In the genomic region with DNA sequence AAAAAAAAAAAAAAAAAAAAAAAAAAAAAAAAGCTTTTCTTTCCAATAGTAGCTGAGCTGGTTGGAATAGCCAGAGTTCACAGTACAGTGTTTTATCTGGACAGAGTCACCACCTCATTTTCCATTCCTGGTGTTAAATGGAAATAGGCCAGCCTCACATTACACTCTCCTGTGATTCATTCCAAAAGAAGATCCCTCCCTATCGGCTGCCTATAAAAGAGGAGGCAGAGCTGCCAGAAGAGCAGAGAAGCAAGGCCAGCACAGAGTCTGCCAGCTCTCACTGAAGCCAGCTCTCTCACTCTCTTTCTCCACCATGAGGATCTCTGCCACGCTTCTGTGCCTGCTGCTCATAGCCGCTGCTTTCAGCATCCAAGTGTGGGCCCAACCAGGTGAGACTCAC, we compare ENCODE assay signal across 10 mouse cellular contexts. TPM values are rescaled to one million over a fixed set of nuclear protein-coding genes. Genes with fewer than 3 reads are reported as not detected.
DNase-seq lines count a peak whose midpoint lies in the region; ATAC-seq and TF ChIP-seq lines count a peak whose summit lies in the region.
"Had no signal": no experiment of that assay in that cellular context is flagged by ENCODE, and none has a peak within 500 bp of the region (broad histone marks: within the 10 kb centered on the region; RNA-seq: fewer than 3 reads in every experiment).

A gene (plus strand): TSS at position 242 of the 400 bp plus-strand sequence.

- DNase-seq in heart, adult 18-20 months, result peak; percentile 46 to 73
- DNase-seq in heart, embryonic 10.5 days (ENCODE audit: low spot score), result no peak
- DNase-seq in MEL (ENCODE audit: low read depth, low spot score), result no peak
- DNase-seq in cerebellum, postnatal 36 days, result peak; percentile 3 to 9
- peak; percentile 27 for DNase-seq in heart, postnatal 4 days
- DNase-seq in thymus, postnatal 4 days, result no peak

- H3K4me1 ChIP-seq in heart, embryonic 10.5 days, result no peaks in the 10 kb centered on the region
- H3K4me1 ChIP-seq in MEL (ENCODE audit: control insufficient read depth in 1 of 2, insufficient read depth in 2 of 2, low read length in 2 of 2), result peaks cover 2 to 6% of the 10 kb centered on the region in 2 experiments; a peak in 3 of 4 replicates
- no peaks in the 10 kb centered on the region for H3K4me1 ChIP-seq in midbrain, embryonic 15.5 days
- H3K4me1 ChIP-seq in hindbrain, embryonic 12.5 days, result no peaks in the 10 kb centered on the region
- H3K4me1 ChIP-seq: forebrain, embryonic 13.5 days; limb, embryonic 12.5 days had no signal

- H3K4me2 ChIP-seq in midbrain, embryonic 15.5 days, result no peak within 1 kb of the TSS
- H3K4me2 ChIP-seq in hindbrain, embryonic 12.5 days (replicated peaks), result no peak within 1 kb of the TSS
- H3K4me2 ChIP-seq: forebrain, embryonic 13.5 days; limb, embryonic 12.5 days had no signal

- no peaks in the 10 kb centered on the region for H3K27me3 ChIP-seq in heart, embryonic 10.5 days (ENCODE audit: insufficient read depth, poor library complexity, severe bottlenecking)
- H3K27me3 ChIP-seq in MEL (ENCODE audit: control insufficient read depth in 1 of 2, insufficient read depth in 2 of 2, low read length in 2 of 2), result no peaks in the 10 kb centered on the region
- no peaks in the 10 kb centered on the region for H3K27me3 ChIP-seq in midbrain, embryonic 15.5 days (replicated peaks)
- H3K27me3 ChIP-seq in hindbrain, embryonic 12.5 days, result no peaks in the 10 kb centered on the region
- H3K27me3 ChIP-seq: forebrain, embryonic 13.5 days; limb, embryonic 12.5 days had no signal

- TF ChIP-seq RAD21 in MEL (IDR thresholded peaks at IDR 0.05; ENCODE audit: low read depth, low read length), result no peak

- no peaks in the 10 kb centered on the region for H3K9me3 ChIP-seq in heart, embryonic 10.5 days
- no peaks in the 10 kb centered on the region for H3K9me3 ChIP-seq in MEL (replicated peaks; ENCODE audit: insufficient read depth, low read length)
- no peaks in the 10 kb centered on the region for H3K9me3 ChIP-seq in midbrain, embryonic 15.5 days
- no peaks in the 10 kb centered on the region for H3K9me3 ChIP-seq in hindbrain, embryonic 12.5 days (replicated peaks)
- H3K9me3 ChIP-seq: forebrain, embryonic 13.5 days; limb, embryonic 12.5 days had no signal

- H3K4me3 ChIP-seq in heart, embryonic 10.5 days, result no peak within 1 kb of the TSS
- no peak within 1 kb of the TSS for H3K4me3 ChIP-seq in MEL (ENCODE audit: control insufficient read depth in 1 of 2, insufficient read depth in 1 of 2, low read depth in 2 of 2, low read length in 2 of 2)
- H3K4me3 ChIP-seq in midbrain, embryonic 15.5 days, result no peak within 1 kb of the TSS
- no peak within 1 kb of the TSS for H3K4me3 ChIP-seq in hindbrain, embryonic 12.5 days
- H3K4me3 ChIP-seq: forebrain, embryonic 13.5 days; limb, embryonic 12.5 days had no signal

- ATAC-seq in midbrain, embryonic 15.5 days (replicated peaks), result no peak
- no peak for ATAC-seq in hindbrain, embryonic 12.5 days (ENCODE audit: low FRiP score)
- ATAC-seq: forebrain, embryonic 13.5 days had no signal

- H3K79me2 ChIP-seq in MEL (ENCODE audit: control insufficient read depth, insufficient read depth, low read length, poor library complexity), result no peaks in the 10 kb centered on the region

- H3K27ac ChIP-seq in heart, embryonic 10.5 days, result no peak within 1 kb of the TSS
- no peak within 1 kb of the TSS for H3K27ac ChIP-seq in MEL (ENCODE audit: control insufficient read depth, low read depth, low read length)
- no peak within 1 kb of the TSS for H3K27ac ChIP-seq in midbrain, embryonic 15.5 days
- no peak within 1 kb of the TSS for H3K27ac ChIP-seq in hindbrain, embryonic 12.5 days
- H3K27ac ChIP-seq: forebrain, embryonic 13.5 days; limb, embryonic 12.5 days had no signal

- no peak for TF ChIP-seq POLR2A in MEL (IDR thresholded peaks at IDR 0.05; ENCODE audit: control insufficient read depth in 1 of 2, insufficient read depth in 1 of 2, low read depth in 1 of 2, low read length in 2 of 2, poor library complexity in 1 of 2)

- no peak within 1 kb of the TSS for H3K9ac ChIP-seq in MEL (ENCODE audit: control insufficient read depth, low read depth, low read length, poor library complexity, severe bottlenecking)
- H3K9ac ChIP-seq in midbrain, embryonic 15.5 days, result no peak within 1 kb of the TSS
- no peak within 1 kb of the TSS for H3K9ac ChIP-seq in hindbrain, embryonic 12.5 days
- H3K9ac ChIP-seq: forebrain, embryonic 13.5 days; limb, embryonic 12.5 days had no signal

- no peak for TF ChIP-seq CTCF in MEL (IDR thresholded peaks at IDR 0.05 in 2 of 3, conservative IDR thresholded peaks at IDR 0.05 in 1 of 3; ENCODE audit: control insufficient read depth in 1 of 3, insufficient read depth in 1 of 3, low read depth in 2 of 3, low read length in 3 of 3, poor library complexity in 1 of 3, severe bottlenecking in 1 of 3)

- H3K36me3 ChIP-seq in heart, embryonic 10.5 days, result no peaks in the 10 kb centered on the region
- peaks cover 0 to 8% of the 10 kb centered on the region in 2 experiments; a peak in 2 of 4 replicates for H3K36me3 ChIP-seq in MEL (ENCODE audit: control insufficient read depth in 1 of 2, insufficient read depth in 2 of 2, low read length in 2 of 2)
- H3K36me3 ChIP-seq in midbrain, embryonic 15.5 days (replicated peaks), result no peaks in the 10 kb centered on the region
- H3K36me3 ChIP-seq in hindbrain, embryonic 12.5 days, result no peaks in the 10 kb centered on the region
- H3K36me3 ChIP-seq: limb, embryonic 12.5 days had no signal

- no peak for TF ChIP-seq EP300 in MEL (IDR thresholded peaks at IDR 0.05; ENCODE audit: low read depth in 1 of 2, low read length in 2 of 2)

- 77% methylated on average over 3 of the region's 3 CpGs for WGBS in heart, embryonic 10.5 days
- WGBS in midbrain, embryonic 15.5 days, result 79% methylated on average over 3 of the region's 3 CpGs
- 75% methylated on average over 3 of the region's 3 CpGs for WGBS in hindbrain, embryonic 12.5 days

TF ChIP-seq in MEL, 35 proteins besides CTCF, POLR2A, EP300 and RAD21:
- TF ChIP-seq E2F4 (IDR thresholded peaks at IDR 0.05; ENCODE audit: borderline replicate concordance, low read depth, low read length), result no peak
- TF ChIP-seq MAZ (IDR thresholded peaks at IDR 0.05; ENCODE audit: low read depth, low read length), result no peak
- TF ChIP-seq TCF12 (IDR thresholded peaks at IDR 0.05; ENCODE audit: low read depth, low read length), result no peak
- no peak for TF ChIP-seq ELF1 (IDR thresholded peaks at IDR 0.05; ENCODE audit: low read depth, low read length)
- TF ChIP-seq JUND (IDR thresholded peaks at IDR 0.05; ENCODE audit: low read depth, low read length), result no peak
- peak; percentile 69 for TF ChIP-seq ZNF384 (IDR thresholded peaks at IDR 0.05; ENCODE audit: low read depth, low read length)
- TF ChIP-seq MEF2A (IDR thresholded peaks at IDR 0.05; ENCODE audit: extremely low read depth, insufficient replicate concordance, low read depth, low read length, poor library complexity, severe bottlenecking), result no peak

RNA-seq across cellular contexts. Expression of the gene that starts here (rescaled TPM):
- under 1 TPM in 1 of 2 experiments, not detected in 1; 0.45 TPM for total RNA-seq in heart, adult 18-20 months (2021)
- 1.7 and 2.1 TPM in 2 replicates for polyA plus RNA-seq in heart, embryonic 10.5 days (2016; fragmentation: Nextera tagmentation; extraction: Ambion mirVana)
- total RNA-seq in MEL (2012; rRNA removed), result not detected in 2 replicates
- polyA plus RNA-seq in MEL (2012; ENCODE audit: insufficient read depth in 1 of 2, insufficient read length in 2 of 2, low read depth in 1 of 2, low replicate concordance in 2 of 2, missing spikeins in 1 of 2), result not detected
- total RNA-seq in heart, postnatal 4 days (2021), result 1 to 10 TPM; 1.2 to 1.5 TPM
- 0.28 and 0.74 TPM in 2 replicates for polyA plus RNA-seq in midbrain, embryonic 15.5 days (2015; fragmentation: Nextera tagmentation; extraction: Ambion mirVana)
- 1.6 and 2.4 TPM in 2 replicates for polyA plus RNA-seq in hindbrain, embryonic 12.5 days (2016; fragmentation: Nextera tagmentation; extraction: Ambion mirVana)
- polyA plus RNA-seq: forebrain, embryonic 13.5 days; limb, embryonic 12.5 days had no signal

Comparison
In these comparisons a context has a peak if more than half of its experiments do, and no peak if none do; other contexts are left out.
1. DNase-seq: peak in cerebellum, postnatal 36 days (2 of 2) and heart, postnatal 4 days (single experiment); none in heart, embryonic 10.5 days (single experiment), MEL (single experiment) and thymus, postnatal 4 days (single experiment).
2. Peak in DNase-seq in heart, adult 18-20 months; RNA of the gene not detected or under 1 TPM.